Mouse (Mus musculus) E14TG2a.4 (cell line): ENCODE measurements around the gene Uspl1.
A peak's percentile ranks its signal among the peaks of the same experiment; 100 is the strongest.

Experiments
- H3K27me3 ChIP-seq: 2 replicates; pipeline ENCODE4 v1.6.1; 2014; ENCODE audit warnings: low read length, control low read depth; ENCODE audit not compliant: insufficient read depth
- H3K36me3 ChIP-seq: 2 replicates; pipeline ENCODE4 v1.6.1; 2014; ENCODE audit warnings: low read length, control low read depth; ENCODE audit not compliant: insufficient read depth
- H3K4me1 ChIP-seq: replicated peaks from 2 replicates; pipeline ENCODE4 v1.6.1; 2014; ENCODE audit warnings: low read depth, low read length, control low read depth
- H3K4me3 ChIP-seq: replicated peaks from 2 replicates; pipeline ENCODE4 v1.5.1; 2014; ENCODE audit warnings: mild to moderate bottlenecking, low read length
- H3K9me3 ChIP-seq: 2 replicates; pipeline ENCODE4 v1.6.1; 2014; ENCODE audit warnings: low read length, control low read depth
- CTCF ChIP-seq: conservative IDR thresholded peaks from 2 replicates; pipeline ENCODE4 v1.5.1; 2014; ENCODE audit warnings: low read length
- NANOG ChIP-seq: IDR thresholded peaks from 2 replicates; pipeline ENCODE4 v1.6.1; 2014; ENCODE audit warnings: borderline replicate concordance, low read length, mixed read lengths
- POU5F1 ChIP-seq: IDR thresholded peaks from 2 replicates; pipeline ENCODE4 v1.6.1; 2014; ENCODE audit warnings: low read length, borderline replicate concordance

The Uspl1 gene

GRCm38 (mm10) chr5:149228700-149229618, 44.8 kb downstream of the Uspl1 start:
- no peak for TF ChIP-seq CTCF
- TF ChIP-seq POU5F1: peak; percentile 14; the same call in 1 of the 2 replicates
- no peak for TF ChIP-seq NANOG
- peaks cover 19% of the 10 kb centered on the region for H3K9me3 ChIP-seq

DNA sequence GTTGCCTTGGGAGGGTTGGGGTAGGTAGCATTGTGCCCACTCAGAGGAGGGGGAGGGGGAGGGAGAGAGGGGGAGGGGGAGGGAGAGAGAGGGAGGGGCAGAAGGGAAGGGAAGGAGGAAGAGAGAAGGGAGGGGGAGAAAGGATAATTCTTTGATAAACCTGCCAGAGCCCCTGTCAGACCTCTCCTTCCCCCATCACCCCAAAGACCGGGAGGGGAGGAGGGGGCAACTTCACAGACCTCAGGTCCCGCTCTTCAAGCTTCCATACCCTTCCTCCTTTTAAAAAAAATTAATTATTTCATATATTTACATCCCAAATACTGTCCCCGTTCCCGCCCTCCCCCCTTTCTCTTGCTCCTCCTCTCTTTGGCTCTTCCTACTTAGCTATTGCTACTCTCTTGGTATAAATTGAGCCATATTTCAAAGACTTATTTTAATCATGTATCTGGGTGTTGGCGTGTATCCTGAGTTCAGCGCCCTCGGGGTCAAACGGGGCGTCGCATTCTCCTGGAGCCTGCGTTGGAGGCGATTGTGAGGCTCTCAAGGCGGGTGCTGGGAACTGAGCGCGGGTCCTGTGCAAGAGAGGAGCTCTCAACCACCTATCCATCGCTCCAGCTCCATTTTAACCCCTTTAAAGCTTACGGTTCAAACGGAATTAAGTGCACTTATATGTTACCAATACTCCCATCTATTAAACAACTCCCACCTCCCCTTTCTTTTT, 45.6 kb downstream of the Uspl1 start:
- Histone ChIP-seq H3K36me3 (no peaks in the 10 kb centered on the region), H3K9me3 (peaks cover 15% of the 10 kb centered on the region), H3K4me3 (peak overlapping the region; percentile 84), H3K4me1 (peaks cover 37% of the 10 kb centered on the region), H3K27me3 (peaks cover 3% of the 10 kb centered on the region; the same call in 1 of the 2 replicates)
- TF ChIP-seq POU5F1 (no peak), NANOG (no peak), CTCF (no peak)

More at GRCm38 (mm10) chr5:149228700-149229618, 44.8 kb downstream of the Uspl1 start:
- Histone ChIP-seq H3K4me1 (peaks cover 43% of the 10 kb centered on the region), H3K4me3 (peak overlapping the region; percentile 84), H3K27me3 (no peaks in the 10 kb centered on the region), H3K36me3 (no peaks in the 10 kb centered on the region)

GRCm38 (mm10) chr5:149235002-149235401, 50.9 kb downstream of the Uspl1 start:
- Histone ChIP-seq H3K27me3 (peaks cover 13% of the 10 kb centered on the region; the same call in 1 of the 2 replicates), H3K9me3 (peaks cover 15% of the 10 kb centered on the region), H3K36me3 (no peaks in the 10 kb centered on the region), H3K4me1 (peaks cover 10% of the 10 kb centered on the region), H3K4me3 (no peak overlapping the region)
- TF ChIP-seq CTCF: no peak

DNA sequence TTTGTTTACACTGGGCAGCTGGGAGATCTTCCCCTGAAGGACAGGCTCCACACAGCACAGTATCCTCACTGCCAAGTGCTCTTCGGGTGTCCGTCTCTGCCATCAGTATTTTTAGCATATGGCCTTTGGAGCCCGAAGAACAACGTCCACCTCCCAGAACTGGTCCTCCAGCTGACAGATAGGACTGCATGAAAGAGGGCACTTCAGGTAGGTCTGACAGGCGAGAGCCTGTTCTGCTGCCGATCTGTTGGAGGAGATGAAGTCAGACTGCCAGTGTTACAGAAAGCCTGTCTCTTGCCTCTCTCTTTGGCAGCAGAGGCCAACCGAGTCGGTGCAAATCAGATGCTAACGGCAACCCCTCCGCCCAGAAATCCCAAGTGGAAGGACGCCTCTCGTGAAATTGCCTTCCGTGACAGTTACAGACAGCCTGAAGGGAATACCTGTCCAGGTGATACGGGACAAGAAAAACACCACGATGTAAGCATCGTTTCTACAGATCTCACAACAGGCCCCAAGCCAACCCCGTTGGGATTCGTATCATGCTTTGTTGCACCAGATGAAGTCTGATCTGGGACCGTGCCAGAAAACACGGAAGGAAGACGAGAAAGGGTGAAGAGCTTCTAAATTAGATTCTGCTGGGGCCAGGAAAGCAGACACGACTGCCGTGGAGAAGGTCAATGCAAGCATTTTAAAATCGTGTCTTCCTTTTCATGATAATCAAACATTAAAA, 53.2 kb downstream of the Uspl1 start:
- TF ChIP-seq POU5F1 (no peak), NANOG (no peak), CTCF (no peak)
- Histone ChIP-seq H3K36me3 (no peaks in the 10 kb centered on the region), H3K4me1 (0 out of 2 replicates have a peak, but pooled peaks cover 8% of the 10 kb centered on the region), H3K9me3 (peaks cover 11% of the 10 kb centered on the region), H3K27me3 (peaks cover 16% of the 10 kb centered on the region; the same call in 1 of the 2 replicates), H3K4me3 (no peak overlapping the region)

DNA sequence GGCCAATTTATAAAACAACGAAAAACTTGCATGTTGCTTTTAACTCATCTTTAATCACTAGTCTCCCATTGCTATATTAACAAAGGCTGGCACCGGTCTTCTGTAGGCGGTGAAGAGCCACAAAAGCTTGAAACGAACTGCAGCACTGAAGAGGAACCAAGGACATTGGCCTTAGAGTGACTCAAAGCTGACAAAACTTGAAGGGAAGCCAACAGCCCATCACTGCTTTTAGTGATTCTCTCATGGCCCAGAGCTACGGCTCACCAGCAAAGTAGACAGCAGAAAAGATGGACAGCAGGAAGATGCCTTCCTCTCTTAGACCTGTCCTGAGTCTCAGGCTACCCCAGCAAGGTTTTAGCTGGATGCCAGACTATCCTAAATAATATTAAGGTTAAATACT, 58.3 kb downstream of the Uspl1 start:
- Histone ChIP-seq H3K4me3 (no peak overlapping the region), H3K9me3 (peaks cover 16% of the 10 kb centered on the region), H3K36me3 (no peaks in the 10 kb centered on the region), H3K27me3 (peaks cover 37% of the 10 kb centered on the region), H3K4me1 (peaks cover 17% of the 10 kb centered on the region)
- TF ChIP-seq CTCF (no peak), POU5F1 (no peak)

- H3K27me3 ChIP-seq: peaks cover 39% of the 10 kb centered on the region
- TF ChIP-seq CTCF (no peak), POU5F1 (no peak), NANOG (no peak)
- H3K4me1 ChIP-seq: peaks cover 23% of the 10 kb centered on the region
- H3K36me3 ChIP-seq: no peaks in the 10 kb centered on the region
- peaks cover 16% of the 10 kb centered on the region for H3K9me3 ChIP-seq
- no peak overlapping the region for H3K4me3 ChIP-seq
Measured at GRCm38 (mm10) chr5:149243053-149243452, 58.9 kb downstream of the Uspl1 start.

DNA sequence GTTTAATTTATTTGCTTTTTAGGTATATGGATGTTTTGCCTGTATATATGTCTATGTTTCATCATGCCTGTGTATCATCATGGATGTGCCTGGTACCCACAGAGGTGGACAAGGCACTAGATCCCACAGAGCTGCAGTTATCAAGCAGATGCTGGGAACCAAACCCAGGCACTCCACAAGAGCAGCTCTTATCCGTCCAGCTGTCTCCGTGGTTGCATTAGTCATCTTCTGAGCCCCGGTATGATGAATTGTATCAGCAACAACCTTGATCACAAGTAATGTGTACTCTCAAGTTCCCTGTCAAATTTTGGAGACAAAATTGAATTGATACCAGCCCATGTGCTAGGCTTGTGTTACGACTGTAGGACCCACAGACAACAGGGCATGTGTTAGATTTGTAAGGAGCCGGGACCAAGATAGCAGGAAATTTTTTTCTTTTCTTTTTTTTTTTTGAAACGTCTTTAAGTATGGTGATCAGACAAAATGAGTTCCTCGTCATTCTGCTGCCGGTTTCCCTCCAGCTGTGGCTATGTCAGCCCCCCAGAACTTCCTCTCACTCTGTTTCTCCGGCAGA, 61.3 kb downstream of the Uspl1 start:
- Histone ChIP-seq H3K36me3 (no peaks in the 10 kb centered on the region), H3K9me3 (peaks cover 16% of the 10 kb centered on the region), H3K27me3 (peaks cover 36% of the 10 kb centered on the region), H3K4me3 (peak overlapping the region; percentile 56), H3K4me1 (peaks cover 31% of the 10 kb centered on the region)
- TF ChIP-seq NANOG: no peak
- TF ChIP-seq POU5F1: no peak
- TF ChIP-seq CTCF: no peak
